Mouse (Mus musculus) ES-Bruce4 (cell line): Measurements from ENCODE around the gene Map3k15. TPM values are rescaled to one million over a fixed set of nuclear protein-coding genes. Genes with fewer than 3 reads are reported as not detected.
A peak's percentile ranks its signal among the peaks of the same experiment; 100 is the strongest.

Source experiments
- H3K27ac ChIP-seq: 2 replicates; pipeline ENCODE4 v1.5.1; 2012; ENCODE audit warnings: low read length, inconsistent platforms; ENCODE audit not compliant: insufficient read depth
- H3K27me3 ChIP-seq: 2 replicates; pipeline ENCODE4 v1.6.1; 2012; ENCODE audit warnings: mild to moderate bottlenecking, low read length, inconsistent platforms; ENCODE audit not compliant: control insufficient read depth, poor library complexity, insufficient read depth, severe bottlenecking
- H3K36me3 ChIP-seq: 2 replicates; pipeline ENCODE4 v1.6.1; 2012; ENCODE audit warnings: inconsistent platforms, mild to moderate bottlenecking, low read length, moderate library complexity; ENCODE audit not compliant: control insufficient read depth, poor library complexity, insufficient read depth, severe bottlenecking
- H3K4me1 ChIP-seq: one replicate; pipeline ENCODE4 v1.8.1; 2011; ENCODE audit warnings: low read length; ENCODE audit not compliant: control insufficient read depth, insufficient read depth
- H3K4me3 ChIP-seq: 2 replicates; pipeline ENCODE4 v1.5.1; 2011; ENCODE audit warnings: low read depth, mild to moderate bottlenecking, low read length
- H3K9ac ChIP-seq: 2 replicates; pipeline ENCODE4 v1.6.1; 2012; ENCODE audit warnings: low read depth, mild to moderate bottlenecking, inconsistent platforms; ENCODE audit not compliant: poor library complexity, severe bottlenecking
- H3K9me3 ChIP-seq: replicated peaks from 2 replicates; pipeline ENCODE4 v1.6.1; 2012; ENCODE audit warnings: mild to moderate bottlenecking, low read length, inconsistent platforms; ENCODE audit not compliant: control insufficient read depth, poor library complexity, insufficient read depth, severe bottlenecking
- CTCF ChIP-seq: IDR thresholded peaks from one replicate; pipeline ENCODE4 v1.8.1; 2011; ENCODE audit warnings: low read depth, low read length
- EP300 ChIP-seq: IDR thresholded peaks from 2 replicates; pipeline ENCODE4 v1.6.1; 2011; ENCODE audit warnings: low read depth, low read length; ENCODE audit not compliant: insufficient read depth
- POLR2A ChIP-seq: IDR thresholded peaks from one replicate; pipeline ENCODE4 v1.8.1; 2011; ENCODE audit warnings: low read length; ENCODE audit not compliant: insufficient read depth
- polyA plus RNA-seq: library from polyadenylated mRNA; stranded (reverse); fragments of >200 nt; gene quantifications from 2 replicates; pipeline ENCODE4 v1.2.4, GENCODE M21; 2011; ENCODE audit warnings: low read depth; ENCODE audit not compliant: missing spikeins, insufficient read depth, insufficient read length

The Map3k15 gene
- polyA plus RNA-seq, 1 experiment, result 20.2 TPM

DNA sequence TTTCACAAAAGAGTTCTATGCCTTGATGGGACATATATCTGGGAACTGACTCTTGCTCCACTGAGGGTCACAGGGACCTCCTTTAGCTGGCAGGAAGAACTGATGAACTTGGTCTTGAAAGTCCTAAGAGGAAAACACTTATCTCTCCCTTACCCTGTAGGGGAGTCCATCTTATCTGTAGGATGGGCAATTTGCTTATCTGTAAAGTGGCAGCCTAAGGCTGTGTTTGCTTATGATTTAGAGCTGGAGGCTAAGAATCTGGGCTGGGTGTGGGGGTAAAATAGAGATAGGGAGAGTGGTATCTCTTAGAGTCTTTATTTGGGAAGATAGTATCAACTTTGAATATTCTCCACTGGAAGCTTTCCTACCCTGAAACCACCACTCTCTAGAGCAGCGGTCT is 125.5 kb downstream of the Map3k15 start:
- Histone ChIP-seq H3K4me1 (no peaks in the 10 kb centered on the region), H3K9ac (no peak overlapping the region), H3K9me3 (no peaks in the 10 kb centered on the region), H3K4me3 (no peak overlapping the region), H3K27me3 (no peaks in the 10 kb centered on the region), H3K27ac (no peak overlapping the region), H3K36me3 (peaks cover under 1% of the 10 kb centered on the region; the same call in 1 of the 2 replicates)
- no peak for TF ChIP-seq POLR2A
- TF ChIP-seq EP300, result no peak
- no peak for TF ChIP-seq CTCF

DNA sequence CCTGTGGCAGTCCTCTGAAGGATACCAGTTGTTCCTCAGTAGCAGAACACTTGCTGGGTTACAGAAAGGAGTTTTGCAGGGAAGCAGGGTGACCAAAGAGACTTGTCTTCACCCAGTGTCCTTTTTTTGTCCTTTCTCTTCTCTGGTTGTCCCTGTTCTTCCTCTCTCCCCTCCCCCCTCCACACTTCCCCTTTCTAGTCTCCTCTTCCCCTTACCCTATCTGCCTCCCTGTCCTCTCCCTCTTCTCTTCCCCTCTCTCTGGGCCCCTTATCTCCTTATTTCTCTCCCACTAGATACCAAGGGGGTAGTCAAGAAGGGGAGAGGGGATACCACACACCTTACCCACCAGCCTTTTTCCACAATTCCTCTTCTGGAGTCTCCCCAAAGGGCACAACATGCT is 127.8 kb downstream of the Map3k15 start:
- Histone ChIP-seq H3K27me3 (no peaks in the 10 kb centered on the region), H3K27ac (no peak overlapping the region), H3K4me1 (no peaks in the 10 kb centered on the region), H3K4me3 (no peak overlapping the region), H3K9me3 (no peaks in the 10 kb centered on the region), H3K9ac (no peak overlapping the region), H3K36me3 (peaks cover 4% of the 10 kb centered on the region; the same call in 1 of the 2 replicates)
- TF ChIP-seq POLR2A (no peak), EP300 (no peak), CTCF (no peak)

DNA sequence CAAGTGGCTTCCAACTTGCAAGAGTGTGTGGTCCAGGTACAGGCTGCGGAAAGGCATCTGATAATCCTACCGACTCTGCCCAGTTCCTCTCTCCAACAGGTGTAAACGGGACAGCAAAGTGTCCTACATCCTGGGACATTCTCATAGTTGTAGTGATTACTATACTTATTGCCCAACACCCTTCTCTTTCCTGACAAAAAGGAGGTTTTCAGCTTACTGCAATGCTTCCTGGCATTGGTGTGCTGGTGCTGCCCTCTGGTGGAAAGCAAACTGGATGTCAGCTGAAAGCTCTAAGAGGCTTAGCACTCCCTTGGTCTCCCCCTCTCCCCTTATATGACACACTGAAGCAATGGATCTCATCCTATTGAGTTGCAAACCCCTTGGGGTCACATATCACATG is 128.4 kb downstream of the Map3k15 start:
- H3K4me3 ChIP-seq, result no peak overlapping the region
- no peaks in the 10 kb centered on the region for H3K27me3 ChIP-seq
- H3K9me3 ChIP-seq, result no peaks in the 10 kb centered on the region
- TF ChIP-seq EP300 (no peak), CTCF (peak; percentile 22)
- H3K27ac ChIP-seq, result no peak overlapping the region
- H3K9ac ChIP-seq, result no peak overlapping the region
- H3K4me1 ChIP-seq, result no peaks in the 10 kb centered on the region
- H3K36me3 ChIP-seq, result peaks cover 6% of the 10 kb centered on the region; the same call in 1 of the 2 replicates

DNA sequence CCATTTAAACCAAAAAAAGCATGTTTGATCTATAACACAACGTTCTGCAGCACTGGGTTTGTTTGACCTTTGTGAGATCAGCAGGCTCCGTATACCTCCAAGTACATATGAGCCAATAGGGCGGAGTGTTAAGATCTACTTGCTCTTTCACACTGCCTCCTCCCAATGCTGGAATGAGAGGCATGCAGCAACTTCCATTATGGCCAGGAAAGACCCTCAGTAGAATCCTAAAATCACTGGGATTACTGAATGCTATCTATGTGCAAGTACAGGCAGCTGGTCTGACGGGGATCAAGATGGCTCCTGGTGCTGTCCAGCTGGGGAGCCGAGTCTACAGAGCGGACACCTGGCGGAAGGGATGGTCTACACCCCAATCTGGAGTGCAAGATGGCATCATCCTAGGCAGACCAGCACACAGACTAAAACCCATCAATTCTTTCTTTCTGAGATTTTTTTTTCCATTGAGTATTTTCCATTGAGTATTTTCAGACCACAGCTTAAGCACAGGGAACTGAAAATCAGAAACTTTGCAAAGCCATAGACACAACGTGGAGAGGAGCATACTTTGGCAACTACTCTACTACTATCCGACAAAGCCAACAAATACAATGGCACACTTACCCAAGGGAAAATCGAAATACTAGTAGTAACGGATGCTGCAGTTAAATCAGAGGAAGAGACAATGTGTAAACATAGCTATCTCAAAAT is 146.1 kb downstream of the Map3k15 start:
- Histone ChIP-seq H3K4me1 (no peaks in the 10 kb centered on the region), H3K4me3 (no peak overlapping the region), H3K9me3 (no peaks in the 10 kb centered on the region), H3K9ac (no peak overlapping the region), H3K36me3 (peaks cover 26% of the 10 kb centered on the region), H3K27ac (peak overlapping the region; percentile 11), H3K27me3 (no peaks in the 10 kb centered on the region)
- TF ChIP-seq POLR2A, result no peak
- TF ChIP-seq EP300, result no peak
- TF ChIP-seq CTCF, result no peak

DNA sequence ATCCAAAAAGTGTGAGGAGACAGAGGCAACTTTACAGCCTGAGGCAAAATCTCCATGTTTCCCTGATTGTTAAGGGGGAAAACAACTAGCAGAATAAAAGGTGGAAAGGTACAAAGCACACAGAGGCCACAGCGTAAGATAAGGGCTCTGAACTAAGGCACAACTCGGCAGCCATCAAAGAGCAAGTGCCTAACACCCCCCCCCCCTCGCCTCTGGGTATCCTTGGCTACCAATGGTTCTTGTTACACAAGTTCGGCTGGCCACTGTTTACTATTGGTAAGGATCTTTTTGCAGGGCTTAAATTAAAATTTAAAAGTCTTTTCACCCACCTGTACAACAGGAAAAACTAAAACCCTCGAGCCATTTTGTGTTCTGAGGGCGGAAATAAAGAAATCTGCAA is 147.5 kb downstream of the Map3k15 start:
- TF ChIP-seq EP300, result no peak
- no peak for TF ChIP-seq CTCF
- no peak for TF ChIP-seq POLR2A
- no peaks in the 10 kb centered on the region for H3K9me3 ChIP-seq
- H3K4me1 ChIP-seq, result no peaks in the 10 kb centered on the region
- H3K36me3 ChIP-seq, result peaks cover 12% of the 10 kb centered on the region
- peak overlapping the region; percentile 77; the same call in 1 of the 2 replicates for H3K9ac ChIP-seq
- H3K27me3 ChIP-seq, result no peaks in the 10 kb centered on the region
- peak overlapping the region; percentile 97 for H3K27ac ChIP-seq
- H3K4me3 ChIP-seq, result no peak overlapping the region

DNA sequence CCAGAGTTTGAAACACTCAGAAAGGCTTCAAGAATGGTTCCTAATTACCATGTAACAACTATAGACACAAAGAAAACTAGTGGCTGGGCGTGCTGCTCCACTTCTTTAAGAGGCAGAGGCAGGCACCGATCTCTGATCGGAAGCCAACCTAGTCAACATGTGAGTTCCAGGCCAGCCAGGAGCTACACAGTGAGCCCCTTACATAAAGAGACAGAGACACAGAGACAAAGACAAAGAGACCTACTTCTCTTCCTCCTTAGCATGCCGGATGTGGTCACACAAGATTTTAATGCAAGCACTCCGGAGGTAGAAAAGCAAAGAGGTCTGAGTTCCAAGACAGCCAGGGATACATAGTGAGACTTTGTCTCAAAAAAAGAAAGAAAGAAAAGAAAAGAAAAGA is 147.9 kb downstream of the Map3k15 start:
- Histone ChIP-seq H3K9ac (peak overlapping the region; percentile 77; the same call in 1 of the 2 replicates), H3K27ac (peak overlapping the region; percentile 94), H3K4me3 (peak overlapping the region; percentile 58), H3K4me1 (no peaks in the 10 kb centered on the region), H3K9me3 (no peaks in the 10 kb centered on the region), H3K36me3 (peaks cover 8% of the 10 kb centered on the region), H3K27me3 (no peaks in the 10 kb centered on the region)
- TF ChIP-seq EP300, result peak; percentile 54; the same call in 1 of the 2 replicates
- TF ChIP-seq CTCF, result no peak
